Mouse (Mus musculus): ENCODE results near the gene Slco1c1. TPM values are rescaled to one million over a fixed set of nuclear protein-coding genes. Genes with fewer than 3 reads are reported as not detected.

Slco1c1 gene
- polyA plus RNA-seq, 1 experiment from 2014 or later = 0.16 TPM

DNA sequence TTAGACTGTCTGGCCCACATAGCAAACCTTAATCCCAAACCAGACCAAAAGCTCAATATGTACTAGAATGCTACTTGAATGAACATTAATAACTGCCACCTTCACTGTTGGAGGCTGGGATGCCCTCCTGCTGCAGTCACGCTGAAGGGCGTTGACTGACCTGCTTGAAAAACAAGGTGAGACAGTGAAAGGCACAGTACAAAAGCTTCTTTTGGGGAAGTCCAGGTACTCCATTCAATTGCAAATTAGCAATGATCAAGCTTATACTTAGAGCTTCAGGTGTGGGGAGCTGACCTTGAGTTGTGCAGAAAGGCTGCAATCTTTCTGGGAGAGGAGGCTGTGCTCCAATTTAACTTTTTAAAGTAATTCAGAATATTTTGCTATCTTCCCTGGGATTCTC, 72.9 kb downstream of the Slco1c1 start:
- no peak overlapping the region for H3K4me3 ChIP-seq (ENCODE audit: low read depth, low read length)
- no peak overlapping the region for H3K4me2 ChIP-seq (replicated peaks; ENCODE audit: low read depth)
- no peak overlapping the region for H3K27ac ChIP-seq (ENCODE audit: low read depth, low read length)
- H3K9ac ChIP-seq (ENCODE audit: low read depth, low read length) = no peak overlapping the region
- TF ChIP-seq CTCF (IDR thresholded peaks at IDR 0.05; ENCODE audit: low read depth) = no peak
- 99% methylated on average over 2 of the region's 2 CpGs for WGBS
- no peaks in the 10 kb centered on the region for H3K36me3 ChIP-seq (ENCODE audit: control insufficient read depth, insufficient read depth)
- H3K4me1 ChIP-seq (replicated peaks; ENCODE audit: control insufficient read depth, insufficient read depth, low read length) = no peaks in the 10 kb centered on the region
- H3K9me3 ChIP-seq (ENCODE audit: control insufficient read depth) = peaks cover 6% of the 10 kb centered on the region; the same call in 1 of the 2 replicates
- no peaks in the 10 kb centered on the region for H3K27me3 ChIP-seq (replicated peaks; ENCODE audit: control insufficient read depth, insufficient read depth, low read length)
- no peak for ATAC-seq

DNA sequence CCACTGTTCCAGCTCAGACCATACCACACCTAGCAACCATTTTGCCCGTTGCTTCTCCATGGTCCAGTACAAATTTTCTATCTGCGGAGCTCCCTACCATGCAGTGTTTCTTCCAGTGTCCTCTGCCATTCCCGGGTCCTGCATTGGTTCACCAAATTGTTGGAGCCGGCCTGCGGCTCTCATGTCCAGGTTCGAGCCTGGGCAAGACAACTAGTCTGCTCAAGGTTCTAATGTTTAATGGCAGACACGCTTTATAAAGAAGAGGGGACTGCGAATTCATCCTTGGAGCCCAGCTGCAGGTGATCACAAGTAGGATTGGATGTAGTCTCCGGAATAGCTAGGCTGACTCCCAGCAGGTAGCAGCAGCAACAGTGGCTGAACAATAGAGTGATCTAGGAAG, 76.8 kb downstream of the Slco1c1 start:
- ATAC-seq = no peak
- Histone ChIP-seq H3K4me1 (replicated peaks; ENCODE audit: control insufficient read depth, insufficient read depth, low read length) (no peaks in the 10 kb centered on the region), H3K4me2 (replicated peaks; ENCODE audit: low read depth) (no peak overlapping the region), H3K36me3 (ENCODE audit: control insufficient read depth, insufficient read depth) (no peaks in the 10 kb centered on the region), H3K27ac (ENCODE audit: low read depth, low read length) (no peak overlapping the region), H3K9ac (ENCODE audit: low read depth, low read length) (no peak overlapping the region), H3K4me3 (ENCODE audit: low read depth, low read length) (no peak overlapping the region), H3K27me3 (replicated peaks; ENCODE audit: control insufficient read depth, insufficient read depth, low read length) (no peaks in the 10 kb centered on the region), H3K9me3 (ENCODE audit: control insufficient read depth) (peaks cover 6% of the 10 kb centered on the region; the same call in 1 of the 2 replicates)
- no peak for TF ChIP-seq CTCF (IDR thresholded peaks at IDR 0.05; ENCODE audit: low read depth)
- 70% methylated on average over 9 of the region's 9 CpGs for WGBS

DNA sequence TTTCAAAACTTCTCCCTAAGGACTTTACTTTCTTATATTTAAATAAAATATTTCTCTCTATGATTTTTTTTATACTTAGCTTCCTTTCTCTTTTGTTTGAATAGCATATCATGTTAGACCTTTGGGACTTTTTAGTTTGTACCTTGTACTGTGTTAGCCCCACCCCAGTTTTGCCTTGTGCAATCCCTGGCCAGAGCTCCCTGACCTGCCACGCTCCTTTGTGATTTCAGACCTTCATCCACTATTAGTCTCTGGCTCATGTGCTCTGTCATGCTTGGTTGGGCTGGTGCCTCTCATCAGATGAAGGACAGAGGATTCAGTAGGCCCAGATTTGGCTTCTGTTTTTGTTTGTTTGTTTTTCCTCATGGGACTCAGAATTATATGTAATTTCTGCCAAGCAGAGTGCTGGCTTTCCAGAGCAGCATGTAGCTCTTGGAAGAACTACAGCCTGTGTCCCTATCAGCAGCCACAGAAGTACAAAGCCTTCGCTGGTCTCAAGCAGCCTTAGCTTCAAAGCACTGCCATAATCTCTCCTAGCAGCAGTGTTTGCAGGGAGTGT, 86.6 kb downstream of the Slco1c1 start:
- Histone ChIP-seq H3K36me3 (ENCODE audit: control insufficient read depth, insufficient read depth) (no peaks in the 10 kb centered on the region), H3K9ac (ENCODE audit: low read depth, low read length) (no peak overlapping the region), H3K4me1 (replicated peaks; ENCODE audit: control insufficient read depth, insufficient read depth, low read length) (no peaks in the 10 kb centered on the region), H3K9me3 (ENCODE audit: control insufficient read depth) (no peaks in the 10 kb centered on the region), H3K27me3 (replicated peaks; ENCODE audit: control insufficient read depth, insufficient read depth, low read length) (no peaks in the 10 kb centered on the region), H3K4me3 (ENCODE audit: low read depth, low read length) (no peak overlapping the region), H3K27ac (ENCODE audit: low read depth, low read length) (no peak overlapping the region), H3K4me2 (replicated peaks; ENCODE audit: low read depth) (no peak overlapping the region)
- WGBS = 53% methylated on average over 2 of the region's 2 CpGs
- no peak for TF ChIP-seq CTCF (IDR thresholded peaks at IDR 0.05; ENCODE audit: low read depth)
- ATAC-seq = no peak

DNA sequence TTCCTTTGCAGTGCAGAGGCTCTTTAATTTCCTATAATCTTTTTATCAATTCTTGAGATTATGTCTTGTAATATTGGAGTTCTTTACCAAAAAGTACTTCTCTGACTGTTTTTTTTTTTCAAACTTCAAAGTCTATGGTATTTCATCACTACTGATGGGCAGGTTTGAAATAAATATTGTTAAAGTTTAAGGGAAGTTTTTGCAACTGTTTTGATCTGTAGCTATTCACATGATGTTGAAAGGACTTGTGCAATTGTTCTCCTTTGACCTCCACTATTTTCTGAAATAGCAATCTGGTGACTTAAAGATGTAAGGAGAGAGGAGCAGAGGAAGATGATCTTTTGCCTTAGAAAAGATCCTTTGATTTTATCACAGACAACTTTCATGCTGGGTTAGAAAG, 89.8 kb downstream of the Slco1c1 start:
- ATAC-seq = no peak
- H3K9ac ChIP-seq (ENCODE audit: low read depth, low read length) = no peak overlapping the region
- TF ChIP-seq CTCF (IDR thresholded peaks at IDR 0.05; ENCODE audit: low read depth) = no peak

DNA sequence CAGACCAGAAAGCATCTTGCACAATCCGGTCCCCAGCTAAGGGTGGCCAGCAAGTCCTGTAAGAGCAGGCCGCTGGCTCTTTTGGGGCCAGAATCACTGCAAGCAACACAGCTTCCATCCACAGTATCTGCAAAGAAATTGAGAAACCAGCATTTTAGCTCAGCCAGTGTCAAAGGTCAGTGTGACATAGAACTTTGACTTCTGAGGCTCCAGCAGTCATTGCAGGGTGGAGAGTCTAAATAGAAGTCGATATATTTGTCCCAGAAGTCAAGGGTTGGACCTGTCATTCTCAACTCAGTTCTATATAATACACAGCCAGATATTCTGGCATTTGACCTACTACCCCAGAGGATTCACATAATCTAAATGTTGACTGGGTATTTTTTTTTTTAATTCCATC, 91.2 kb downstream of the Slco1c1 start:
- no peak overlapping the region for H3K4me2 ChIP-seq (replicated peaks; ENCODE audit: low read depth)
- no peaks in the 10 kb centered on the region for H3K36me3 ChIP-seq (ENCODE audit: control insufficient read depth, insufficient read depth)
- H3K27me3 ChIP-seq (replicated peaks; ENCODE audit: control insufficient read depth, insufficient read depth, low read length) = no peaks in the 10 kb centered on the region
- WGBS = 73% methylated on average over 3 of the region's 3 CpGs
- H3K4me1 ChIP-seq (replicated peaks; ENCODE audit: control insufficient read depth, insufficient read depth, low read length) = no peaks in the 10 kb centered on the region
- no peak for TF ChIP-seq CTCF (IDR thresholded peaks at IDR 0.05; ENCODE audit: low read depth)
- no peak overlapping the region for H3K27ac ChIP-seq (ENCODE audit: low read depth, low read length)
- no peak for ATAC-seq
- no peak overlapping the region for H3K4me3 ChIP-seq (ENCODE audit: low read depth, low read length)
- H3K9ac ChIP-seq (ENCODE audit: low read depth, low read length) = no peak overlapping the region
- no peaks in the 10 kb centered on the region for H3K9me3 ChIP-seq (ENCODE audit: control insufficient read depth)

More for the DNA sequence above, 89.8 kb downstream of the Slco1c1 start:
- Histone ChIP-seq H3K4me1 (replicated peaks; ENCODE audit: control insufficient read depth, insufficient read depth, low read length) (no peaks in the 10 kb centered on the region), H3K9me3 (ENCODE audit: control insufficient read depth) (no peaks in the 10 kb centered on the region), H3K27ac (ENCODE audit: low read depth, low read length) (no peak overlapping the region), H3K27me3 (replicated peaks; ENCODE audit: control insufficient read depth, insufficient read depth, low read length) (no peaks in the 10 kb centered on the region), H3K36me3 (ENCODE audit: control insufficient read depth, insufficient read depth) (no peaks in the 10 kb centered on the region), H3K4me2 (replicated peaks; ENCODE audit: low read depth) (no peak overlapping the region), H3K4me3 (ENCODE audit: low read depth, low read length) (no peak overlapping the region)

Other genes starting within 250 kb of the Slco1c1 start
- 0.05 and 0.08 TPM in 2 replicates for gene Slco1b2, start 105.2 kb downstream of the Slco1c1 start, polyA plus RNA-seq (2015; fragmentation: Nextera tagmentation; extraction: Ambion mirVana)
- gene Gm5724, start 249.4 kb downstream of the Slco1c1 start, polyA plus RNA-seq (2015; fragmentation: Nextera tagmentation; extraction: Ambion mirVana) = not detected in 2 replicates

Measured in intestine, postnatal 0 days (tissue).